Mouse (Mus musculus) brown adipose tissue, adult 24 weeks (tissue): ENCODE measurements around the gene Mtx2. TPM values are rescaled to one million over a fixed set of nuclear protein-coding genes. Genes with fewer than 3 reads are reported as not detected.
A peak's percentile ranks its signal among the peaks of the same experiment; 100 is the strongest.

Experiments
- H3K27ac ChIP-seq: fragments of 200-500 bp; replicated peaks from 2 replicates; pipeline ENCODE4 v1.5.1; 2012; ENCODE audit warnings: low read depth, mild to moderate bottlenecking, low read length
- H3K4me1 ChIP-seq: fragments of 200-500 bp; 2 replicates; pipeline ENCODE4 v1.6.1; 2012; ENCODE audit warnings: low read length, mixed read lengths; ENCODE audit not compliant: control insufficient read depth, insufficient read depth, insufficient read length
- H3K4me3 ChIP-seq: fragments of 200-500 bp; 2 replicates; pipeline ENCODE4 v1.5.1; 2012; ENCODE audit warnings: low read depth, mild to moderate bottlenecking, low read length, moderate library complexity; ENCODE audit not compliant: insufficient read depth
- polyA plus RNA-seq: library from polyadenylated mRNA; stranded (reverse); fragments of >200 nt; gene quantifications from 2 replicates; pipeline ENCODE4 v1.2.4, GENCODE M21; 2012; ENCODE audit not compliant: missing spikeins, insufficient read depth, insufficient read length

The Mtx2 gene
- polyA plus RNA-seq, 1 experiment, result 163 TPM

GRCm38 (mm10) chr2:74892881-74893615 lies 67.4 kb downstream of the Mtx2 start:
- Histone ChIP-seq H3K4me1 (no peaks in the 10 kb centered on the region), H3K27ac (no peak overlapping the region), H3K4me3 (no peak overlapping the region)

- Histone ChIP-seq H3K4me3 (no peak overlapping the region), H3K27ac (no peak overlapping the region), H3K4me1 (no peaks in the 10 kb centered on the region)
Measured at GRCm38 (mm10) chr2:74894061-74894460, 68.5 kb downstream of the Mtx2 start.

GRCm38 (mm10) chr2:74899973-74900372 lies 74.4 kb downstream of the Mtx2 start:
- Histone ChIP-seq H3K27ac (no peak overlapping the region), H3K4me3 (no peak overlapping the region), H3K4me1 (no peaks in the 10 kb centered on the region)

GRCm38 (mm10) chr2:74901764-74902295 lies 76.2 kb downstream of the Mtx2 start:
- Histone ChIP-seq H3K27ac (no peak overlapping the region), H3K4me1 (no peaks in the 10 kb centered on the region), H3K4me3 (no peak overlapping the region)

- no peak overlapping the region for H3K27ac ChIP-seq
- H3K4me3 ChIP-seq, result peak overlapping the region; percentile 43
- no peaks in the 10 kb centered on the region for H3K4me1 ChIP-seq
Measured at GRCm38 (mm10) chr2:74907368-74908291, 82.0 kb downstream of the Mtx2 start.

- no peaks in the 10 kb centered on the region for H3K4me1 ChIP-seq
Measured at GRCm38 (mm10) chr2:74912031-74912430, 86.4 kb downstream of the Mtx2 start.

GRCm38 (mm10) chr2:74917880-74918537 lies 92.4 kb downstream of the Mtx2 start:
- no peak overlapping the region for H3K4me3 ChIP-seq

More at GRCm38 (mm10) chr2:74912031-74912430, 86.4 kb downstream of the Mtx2 start:
- H3K27ac ChIP-seq, result no peak overlapping the region
- no peak overlapping the region for H3K4me3 ChIP-seq

GRCm38 (mm10) chr2:74925968-74926814 lies 100.6 kb downstream of the Mtx2 start:
- Histone ChIP-seq H3K4me1 (peaks cover 5% of the 10 kb centered on the region; the same call in 1 of the 2 replicates), H3K4me3 (no peak overlapping the region), H3K27ac (no peak overlapping the region)

More at GRCm38 (mm10) chr2:74917880-74918537, 92.4 kb downstream of the Mtx2 start:
- no peak overlapping the region for H3K27ac ChIP-seq
- H3K4me1 ChIP-seq, result no peaks in the 10 kb centered on the region

Other genes with a start within 250 kb of the Mtx2 start
- 3.3 and 5.2 TPM in 2 replicates for gene Lnpk, start 246.4 kb upstream of the Mtx2 start, polyA plus RNA-seq
- not detected in 2 replicates for gene Evx2, start 166.2 kb upstream of the Mtx2 start, polyA plus RNA-seq
- gene Hoxd13, start 157.5 kb upstream of the Mtx2 start, polyA plus RNA-seq, result not detected in 2 replicates
- gene Hoxd12, start 150.8 kb upstream of the Mtx2 start, polyA plus RNA-seq, result not detected in 2 replicates
- gene Hoxd11, start 146.2 kb upstream of the Mtx2 start, polyA plus RNA-seq, result not detected in 2 replicates
- gene Hoxd10, start 133.9 kb upstream of the Mtx2 start, polyA plus RNA-seq, result not detected in 2 replicates
- gene Hoxd9, start 128.1 kb upstream of the Mtx2 start, polyA plus RNA-seq, result 1.9 TPM in 1 of 2 replicates, not detected in the other
- gene Hoxd8, start 121.2 kb upstream of the Mtx2 start, polyA plus RNA-seq, result 7.4 and 10.4 TPM in 2 replicates
- not detected in 2 replicates for gene Hoxd3, start 113.9 kb upstream of the Mtx2 start, polyA plus RNA-seq
- gene Hoxd4, start 113.9 kb upstream of the Mtx2 start, polyA plus RNA-seq, result 1.3 and 2.6 TPM in 2 replicates
- gene Gm28230, start 99.1 kb upstream of the Mtx2 start, polyA plus RNA-seq, result not detected in 2 replicates
- not detected in 2 replicates for gene Hoxd1, start 62.8 kb upstream of the Mtx2 start, polyA plus RNA-seq